Mouse (Mus musculus) heart, embryonic 11.5 days (tissue): ENCODE data around the gene Snai3. TPM values are rescaled to one million over a fixed set of nuclear protein-coding genes. Genes with fewer than 3 reads are reported as not detected.

Source experiments
- ATAC-seq: fragments of 200-750 bp; cut with Nextera tagmentation; replicated peaks from 2 replicates; pipeline ENCODE4 v1.8.0; 2017; ENCODE audit warnings: moderate library complexity; ENCODE audit not compliant: insufficient number of reproducible peaks, low FRiP score, low TSS enrichment
- H3K27ac ChIP-seq: fragments of 300-500 bp; sonication (generic); 2 replicates; pipeline ENCODE4 v1.5.1; 2014; ENCODE audit warnings: mild to moderate bottlenecking, low read depth, low read length
- H3K27me3 ChIP-seq: fragments of 300-500 bp; sonication (generic); 2 replicates; pipeline ENCODE4 v1.6.1; 2014; ENCODE audit warnings: mild to moderate bottlenecking, low read length, mixed read lengths; ENCODE audit not compliant: control insufficient read depth, insufficient read depth
- H3K36me3 ChIP-seq: fragments of 300-500 bp; sonication (generic); 2 replicates; pipeline ENCODE4 v1.6.1; 2014; ENCODE audit warnings: mild to moderate bottlenecking, low read length, moderate library complexity, mixed read lengths; ENCODE audit not compliant: control insufficient read depth, insufficient read depth
- H3K4me1 ChIP-seq: fragments of 300-500 bp; sonication (generic); 2 replicates; pipeline ENCODE4 v1.6.1; 2014; ENCODE audit warnings: low read length; ENCODE audit not compliant: control insufficient read depth, insufficient read depth
- H3K4me2 ChIP-seq: fragments of 300-500 bp; sonication (generic); 2 replicates; pipeline ENCODE4 v1.6.1; 2014; ENCODE audit warnings: mild to moderate bottlenecking, moderate library complexity
- H3K4me3 ChIP-seq: fragments of 300-500 bp; sonication (generic); 2 replicates; pipeline ENCODE4 v1.5.1; 2014; ENCODE audit warnings: low read depth, low read length
- H3K9ac ChIP-seq: fragments of 300-500 bp; sonication (generic); 2 replicates; pipeline ENCODE4 v1.6.1; 2014; ENCODE audit warnings: mild to moderate bottlenecking, low read depth, low read length, moderate library complexity
- H3K9me3 ChIP-seq: fragments of 300-500 bp; sonication (generic); replicated peaks from 2 replicates; pipeline ENCODE4 v1.6.1; 2016; ENCODE audit warnings: low read length; ENCODE audit not compliant: control insufficient read depth
- WGBS: fragments of 180-500 bp; shearing (Covaris S2); extraction: QIAGEN DNeasy Blood & Tissue Kit; methylation state at CpG from one replicate; pipeline ENCODE4 v1.1.7; 2014; ENCODE audit not compliant: insufficient replicate concordance; 5-methylcytosine and 5-hydroxymethylcytosine counted together
- microRNA-seq: library from miRNA; unstranded; fragments of <30 nt; microRNA quantifications from one replicate; pipeline ENCODE4, GENCODE M21; 2016; ENCODE audit warnings: borderline number of aligned reads
- polyA plus RNA-seq: library from polyadenylated mRNA; unstranded; fragments of >200 nt; fragmentation: Nextera tagmentation; extraction: Ambion mirVana; gene quantifications from 2 replicates; pipeline ENCODE4 v1.2.1, GENCODE M21; 2014

The Snai3 gene
- polyA plus RNA-seq, 1 experiment from 2014 or later: 3.0 TPM

GRCm38 (mm10) chr8:122419881-122420555 is 40.5 kb downstream of the Snai3 start:
- Histone ChIP-seq H3K27ac (0 out of 2 replicates have a peak overlapping the region, but pooled peaks have one; percentile 15), H3K4me2 (no peak overlapping the region), H3K9ac (no peak overlapping the region), H3K36me3 (peaks cover 13% of the 10 kb centered on the region), H3K4me1 (peaks cover 8% of the 10 kb centered on the region), H3K9me3 (no peaks in the 10 kb centered on the region), H3K4me3 (no peak overlapping the region), H3K27me3 (no peaks in the 10 kb centered on the region)
- ATAC-seq: no peak
- WGBS: 73% methylated on average over 9 of the region's 9 CpGs

- no peaks in the 10 kb centered on the region for H3K9me3 ChIP-seq
- 87% methylated on average over 6 of the region's 6 CpGs for WGBS
- peaks cover 43% of the 10 kb centered on the region for H3K36me3 ChIP-seq
- no peak overlapping the region for H3K4me2 ChIP-seq
- no peak overlapping the region for H3K27ac ChIP-seq
- H3K27me3 ChIP-seq: no peaks in the 10 kb centered on the region
- H3K9ac ChIP-seq: no peak overlapping the region
- H3K4me3 ChIP-seq: no peak overlapping the region
- no peaks in the 10 kb centered on the region for H3K4me1 ChIP-seq
- ATAC-seq: no peak
These were observed 45.0 kb downstream of the Snai3 start for GRCm38 (mm10) chr8:122415554-122415953.

GRCm38 (mm10) chr8:122414311-122414710 is 46.2 kb downstream of the Snai3 start:
- ATAC-seq: no peak
- 87% methylated on average over 9 of the region's 9 CpGs for WGBS
- H3K27me3 ChIP-seq: no peaks in the 10 kb centered on the region

GRCm38 (mm10) chr8:122407678-122408077 is 52.9 kb downstream of the Snai3 start:
- Histone ChIP-seq H3K9me3 (no peaks in the 10 kb centered on the region), H3K27ac (no peak overlapping the region), H3K27me3 (no peaks in the 10 kb centered on the region), H3K9ac (no peak overlapping the region), H3K4me1 (no peaks in the 10 kb centered on the region), H3K4me2 (no peak overlapping the region), H3K36me3 (peaks cover 54% of the 10 kb centered on the region), H3K4me3 (no peak overlapping the region)
- ATAC-seq: no peak
- 89% methylated on average over 7 of the region's 7 CpGs for WGBS

More at GRCm38 (mm10) chr8:122414311-122414710, 46.2 kb downstream of the Snai3 start:
- Histone ChIP-seq H3K36me3 (peaks cover 51% of the 10 kb centered on the region), H3K27ac (no peak overlapping the region), H3K9me3 (no peaks in the 10 kb centered on the region), H3K4me1 (no peaks in the 10 kb centered on the region), H3K4me3 (no peak overlapping the region), H3K4me2 (no peak overlapping the region), H3K9ac (no peak overlapping the region)

- H3K27me3 ChIP-seq: no peaks in the 10 kb centered on the region
- H3K9me3 ChIP-seq: no peaks in the 10 kb centered on the region
- H3K4me1 ChIP-seq: no peaks in the 10 kb centered on the region
- H3K4me3 ChIP-seq: no peak overlapping the region
- peaks cover 62% of the 10 kb centered on the region for H3K36me3 ChIP-seq
- no peak for ATAC-seq
- 57% methylated on average over 9 of the region's 9 CpGs for WGBS
- no peak overlapping the region for H3K27ac ChIP-seq
- no peak overlapping the region for H3K9ac ChIP-seq
- no peak overlapping the region for H3K4me2 ChIP-seq
These were observed 55.3 kb downstream of the Snai3 start for GRCm38 (mm10) chr8:122405146-122405805.

Small RNA genes within 50 kb of the gene (microRNA-seq; reads per million reads assigned to microRNA genes)
- gene Gm24366: not detected

Other genes starting within 250 kb of the Snai3 start
- 6.9 and 7.9 TPM in 2 replicates for gene Zfpm1, start 178.6 kb downstream of the Snai3 start, polyA plus RNA-seq
- not detected in 2 replicates for gene Trhr2, start 100.0 kb downstream of the Snai3 start, polyA plus RNA-seq
- gene Zc3h18, start 84.1 kb downstream of the Snai3 start, polyA plus RNA-seq: 22.2 and 26.8 TPM in 2 replicates
- gene Il17c, start 38.7 kb downstream of the Snai3 start, polyA plus RNA-seq: not detected in 2 replicates
- gene Cyba, start 27.8 kb downstream of the Snai3 start, polyA plus RNA-seq: 169 and 174 TPM in 2 replicates
- 28.0 and 29.0 TPM in 2 replicates for gene Mvd, start 17.3 kb downstream of the Snai3 start, polyA plus RNA-seq
- gene Rnf166, start 15.3 kb upstream of the Snai3 start, polyA plus RNA-seq: 28.1 and 34.4 TPM in 2 replicates
- 35.2 and 39.0 TPM in 2 replicates for gene Ctu2, start 15.4 kb upstream of the Snai3 start, polyA plus RNA-seq
- gene Piezo1, start 90.6 kb upstream of the Snai3 start, polyA plus RNA-seq: 17.4 and 19.4 TPM in 2 replicates
- 29.5 and 30.4 TPM in 2 replicates for gene Cdt1, start 107.3 kb upstream of the Snai3 start, polyA plus RNA-seq
- 250 and 262 TPM in 2 replicates for gene Aprt, start 116.2 kb upstream of the Snai3 start, polyA plus RNA-seq
- gene Galns, start 150.7 kb upstream of the Snai3 start, polyA plus RNA-seq: 11.4 and 12.3 TPM in 2 replicates
- 49.8 and 60.0 TPM in 2 replicates for gene Trappc2l, start 150.9 kb upstream of the Snai3 start, polyA plus RNA-seq
- gene Pabpn1l, start 162.0 kb upstream of the Snai3 start, polyA plus RNA-seq: not detected in 2 replicates
- 5.2 and 5.4 TPM in 2 replicates for gene Cbfa2t3, start 238.4 kb upstream of the Snai3 start, polyA plus RNA-seq